Mouse (Mus musculus) small intestine, adult 2 months (tissue): ENCODE measurements at regions not wholly inside any gene's neighbourhood (a gene's known extent, or its start where the extent isn't known, plus 50 kb on each side); places are given as distances from the start of the nearest gene placed in this dataset.

Experiments used
- CTCF ChIP-seq: fragments of 200-500 bp; IDR thresholded peaks from 2 replicates; pipeline ENCODE4 v1.5.1; 2012; ENCODE audit warnings: low read depth, mild to moderate bottlenecking, control low read depth, inconsistent platforms, low read length, moderate library complexity, mixed read lengths; ENCODE audit not compliant: insufficient replicate concordance, insufficient read length; ENCODE audit errors: extremely low read depth
- POLR2A ChIP-seq: fragments of 200-500 bp; IDR thresholded peaks from 2 replicates; pipeline ENCODE4 v1.6.1; 2012; ENCODE audit warnings: low read depth, mild to moderate bottlenecking, control low read depth, inconsistent platforms, low read length, moderate library complexity

DNA sequence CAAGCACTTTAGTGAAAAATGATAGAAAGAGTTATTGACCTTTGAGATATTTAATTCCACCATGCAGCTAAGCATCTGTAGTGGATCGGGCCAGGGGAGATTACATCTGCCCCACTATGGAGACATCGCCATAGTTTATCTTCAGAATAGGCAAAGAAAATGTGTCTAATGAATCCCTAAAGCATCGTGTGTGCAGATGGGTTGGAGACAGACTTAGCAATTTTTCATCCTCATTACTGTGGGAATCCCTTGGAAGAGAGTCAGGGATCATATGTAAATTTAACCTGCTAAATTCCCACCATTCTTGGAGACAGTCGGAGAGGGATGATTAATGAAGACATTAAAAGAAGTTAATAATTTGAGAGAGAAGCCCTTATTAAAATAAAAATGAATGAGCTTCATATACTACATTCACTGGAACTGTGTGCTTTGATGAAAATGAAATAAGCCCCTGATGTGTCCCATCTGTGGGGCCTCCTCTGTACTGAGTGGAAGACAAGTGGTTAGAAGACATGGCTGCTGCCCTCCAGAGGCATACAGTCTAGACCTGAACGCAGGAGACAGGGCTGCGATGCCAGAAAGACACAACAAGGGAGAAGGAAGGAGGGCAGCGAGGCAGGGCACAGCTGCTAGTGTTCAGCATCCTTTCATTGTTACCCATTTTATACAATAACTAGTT lies 1126.7 kb downstream of the Mrps31 start:
- TF ChIP-seq POLR2A (no peak), CTCF (no peak)
